Mouse (Mus musculus) stomach, embryonic 14.5 days (tissue): ENCODE results near the gene Teddm1b. TPM values are rescaled to one million over a fixed set of nuclear protein-coding genes. Genes with fewer than 3 reads are reported as not detected.

Experiments
- ATAC-seq: fragments of 200-750 bp; cut with Nextera tagmentation; 2 replicates; pipeline ENCODE4 v1.8.0; 2017; ENCODE audit warnings: low read depth, moderate TSS enrichment; ENCODE audit not compliant: insufficient number of reproducible peaks, insufficient read depth, low FRiP score
- H3K27ac ChIP-seq: fragments of 300-500 bp; sonication (generic); 2 replicates; pipeline ENCODE4 v1.5.1; 2014; ENCODE audit warnings: mild to moderate bottlenecking, low read length, moderate library complexity, mixed read lengths
- H3K27me3 ChIP-seq: fragments of 300-500 bp; sonication (generic); 2 replicates; pipeline ENCODE4 v1.6.1; 2014; ENCODE audit warnings: low read length, control low read depth, mixed read lengths; ENCODE audit not compliant: control insufficient read depth, insufficient read depth
- H3K36me3 ChIP-seq: fragments of 300-500 bp; sonication (generic); 2 replicates; pipeline ENCODE4 v1.6.1; 2014; ENCODE audit warnings: mild to moderate bottlenecking, control low read depth, low read length, moderate library complexity, mixed read lengths; ENCODE audit not compliant: control insufficient read depth, insufficient read depth
- H3K4me1 ChIP-seq: fragments of 300-500 bp; sonication (generic); 2 replicates; pipeline ENCODE4 v1.6.1; 2014; ENCODE audit warnings: low read length, control low read depth, mixed read lengths; ENCODE audit not compliant: control insufficient read depth, insufficient read depth
- H3K4me2 ChIP-seq: fragments of 300-500 bp; sonication (generic); replicated peaks from 2 replicates; pipeline ENCODE4 v1.6.1; 2014; ENCODE audit warnings: low read depth, low read length, control low read depth
- H3K4me3 ChIP-seq: fragments of 300-500 bp; sonication (generic); 2 replicates; pipeline ENCODE4 v1.5.1; 2014; ENCODE audit warnings: low read depth, low read length, control low read depth
- H3K9ac ChIP-seq: fragments of 300-500 bp; sonication (generic); replicated peaks from 2 replicates; pipeline ENCODE4 v1.6.1; 2014; ENCODE audit warnings: low read depth, mild to moderate bottlenecking, control low read depth, low read length, moderate library complexity, mixed read lengths
- H3K9me3 ChIP-seq: fragments of 300-500 bp; sonication (generic); 2 replicates; pipeline ENCODE4 v1.6.1; 2016; ENCODE audit warnings: low read depth, low read length, control low read depth; ENCODE audit not compliant: control insufficient read depth
- WGBS: fragments of 180-500 bp; shearing (Covaris S2); extraction: QIAGEN DNeasy Blood & Tissue Kit; methylation state at CpG from one replicate; pipeline ENCODE4 v1.1.7; 2014; 5-methylcytosine and 5-hydroxymethylcytosine counted together
- polyA plus RNA-seq: library from polyadenylated mRNA; unstranded; fragments of >200 nt; fragmentation: Nextera tagmentation; extraction: Ambion mirVana; gene quantifications from 2 replicates; pipeline ENCODE4 v1.2.1, GENCODE M21; 2014

Teddm1b gene
- polyA plus RNA-seq, 1 experiment from 2014 or later: 0.41 TPM

- peak overlapping the region; percentile 70 for H3K4me2 ChIP-seq
- 0 out of 2 replicates have a peak, but pooled peaks cover 5% of the 10 kb centered on the region for H3K4me1 ChIP-seq
- peak overlapping the region; percentile 96 for H3K27ac ChIP-seq
- H3K9me3 ChIP-seq: no peaks in the 10 kb centered on the region
- H3K27me3 ChIP-seq: no peaks in the 10 kb centered on the region
- peaks cover 7% of the 10 kb centered on the region; the same call in 1 of the 2 replicates for H3K36me3 ChIP-seq
- ATAC-seq: peak; percentile 51
- peak overlapping the region; percentile 47; the same call in 1 of the 2 replicates for H3K9ac ChIP-seq
- WGBS: 16% methylated on average over 22 of the region's 22 CpGs
- peak overlapping the region; percentile 83 for H3K4me3 ChIP-seq
These were observed 25.0 kb downstream of the Teddm1b start for GRCm38 (mm10) chr1:153898989-153899730.

GRCm38 (mm10) chr1:153899731-153900380 lies 25.7 kb downstream of the Teddm1b start, which contains the start of the genes Glul and Teddm2:
Glul (plus strand) TSS chr1:153899944.
Teddm2 (minus strand) TSS chr1:153900228.
- Histone ChIP-seq H3K4me1 (0 out of 2 replicates have a peak, but pooled peaks cover 2% of the 10 kb centered on the region), H3K4me2 (peak within 1 kb of the TSS; percentile 70), H3K9me3 (no peaks in the 10 kb centered on the region), H3K4me3 (peak within 1 kb of the TSS; percentile 83), H3K9ac (peak within 1 kb of the TSS; percentile 83), H3K36me3 (peaks cover 14% of the 10 kb centered on the region; the same call in 1 of the 2 replicates), H3K27ac (peak within 1 kb of the TSS; percentile 96), H3K27me3 (no peaks in the 10 kb centered on the region)
- WGBS: under 1% methylated on average over 51 of the region's 51 CpGs
- ATAC-seq: peak; percentile 97

DNA sequence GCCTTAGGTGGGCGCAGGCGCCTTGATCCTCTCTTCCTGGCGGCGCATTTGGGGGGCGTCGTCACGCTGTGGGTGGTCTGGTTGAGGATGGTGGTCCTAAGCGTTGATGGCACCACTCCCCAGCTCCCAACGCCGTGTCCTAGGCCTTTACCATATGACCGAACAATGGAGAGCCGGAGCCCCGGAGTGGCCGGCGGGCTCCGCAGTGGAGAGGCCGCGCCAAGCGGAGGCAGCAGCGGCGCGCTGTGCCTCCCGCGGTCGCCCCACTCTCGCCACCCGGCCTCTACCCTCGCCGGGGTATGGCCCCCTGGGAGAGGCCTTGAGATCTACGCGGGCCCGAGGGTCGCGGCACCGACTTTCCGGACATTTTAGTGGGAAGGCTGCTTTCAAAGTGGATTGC lies 26.2 kb downstream of the Teddm1b start:
- 1% methylated on average over 35 of the region's 36 CpGs for WGBS
- Histone ChIP-seq H3K27me3 (no peaks in the 10 kb centered on the region), H3K4me2 (peak overlapping the region; percentile 70), H3K27ac (peak overlapping the region; percentile 96), H3K4me3 (peak overlapping the region; percentile 83), H3K9me3 (no peaks in the 10 kb centered on the region), H3K36me3 (peaks cover 19% of the 10 kb centered on the region; the same call in 1 of the 2 replicates), H3K9ac (peak overlapping the region; percentile 83), H3K4me1 (no peaks in the 10 kb centered on the region)
- peak; percentile 7; the same call in 1 of the 2 replicates for ATAC-seq

DNA sequence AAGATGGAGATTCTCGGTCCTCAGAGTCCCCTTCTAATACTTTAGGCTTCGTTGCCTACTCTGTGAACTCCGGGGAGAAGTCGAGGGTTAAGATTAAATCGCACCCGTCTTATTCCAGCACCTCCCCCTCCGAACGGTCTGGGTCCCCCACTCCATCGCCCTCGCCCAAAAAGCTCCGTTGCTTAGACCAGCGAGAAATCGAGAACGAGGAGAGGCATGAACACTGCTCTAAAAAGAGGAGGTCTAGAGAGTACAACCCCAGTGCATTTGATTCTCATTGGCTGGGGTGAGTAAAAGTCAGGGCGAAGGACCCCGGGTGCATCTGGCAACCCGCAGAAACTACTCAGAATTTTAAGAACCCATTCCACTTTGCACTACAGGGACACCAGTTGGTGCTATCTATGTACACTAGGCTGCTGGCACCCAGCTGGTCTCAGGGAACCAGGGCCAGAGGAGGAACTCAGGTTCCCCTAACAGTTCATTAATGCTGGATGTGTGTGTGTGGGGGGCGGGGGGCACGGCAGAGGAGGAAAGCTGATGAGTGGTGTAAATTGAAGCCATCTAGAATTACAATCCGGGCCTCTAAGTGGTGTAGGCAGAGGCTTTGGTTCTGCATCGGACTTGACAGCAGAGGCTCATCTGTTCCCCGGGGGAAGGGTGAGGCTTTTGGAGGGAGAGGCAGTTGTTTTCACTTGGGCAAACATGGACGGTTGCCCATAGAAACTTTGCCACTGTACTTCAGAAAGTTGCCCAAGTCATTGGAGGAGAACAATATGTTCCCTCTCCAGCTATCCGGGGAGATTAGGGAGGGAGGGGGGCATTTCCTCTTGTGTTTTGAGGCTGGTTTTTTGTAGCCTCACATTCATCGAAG lies 26.9 kb downstream of the Teddm1b start:
- 2% methylated on average over 25 of the region's 25 CpGs for WGBS
- Histone ChIP-seq H3K9ac (peak overlapping the region; percentile 83), H3K4me1 (no peaks in the 10 kb centered on the region), H3K4me2 (peak overlapping the region; percentile 70), H3K36me3 (peaks cover 23% of the 10 kb centered on the region; the same call in 1 of the 2 replicates), H3K27ac (peak overlapping the region; percentile 96), H3K27me3 (no peaks in the 10 kb centered on the region), H3K9me3 (no peaks in the 10 kb centered on the region), H3K4me3 (peak overlapping the region; percentile 83)
- no peak for ATAC-seq

DNA sequence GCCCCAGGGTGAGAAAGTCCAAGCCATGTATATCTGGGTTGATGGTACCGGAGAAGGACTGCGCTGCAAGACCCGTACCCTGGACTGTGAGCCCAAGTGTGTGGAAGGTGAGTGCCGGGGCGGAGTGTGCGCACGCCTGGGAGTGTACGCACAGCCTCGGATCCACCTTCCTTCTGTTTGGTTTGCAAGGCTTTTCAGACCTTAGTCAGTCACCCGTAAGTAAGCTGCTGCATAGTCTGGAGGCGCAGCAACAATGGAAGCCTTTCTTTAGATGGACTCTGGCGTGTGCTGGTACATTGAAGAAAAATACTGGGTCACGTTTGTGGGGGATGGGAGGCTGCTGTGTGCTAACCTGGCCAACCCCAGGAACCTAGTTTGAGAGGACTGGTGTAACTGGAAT lies 28.9 kb downstream of the Teddm1b start:
- 73% methylated on average over 13 of the region's 13 CpGs for WGBS
- ATAC-seq: no peak
- Histone ChIP-seq H3K9ac (no peak overlapping the region), H3K4me3 (no peak overlapping the region), H3K36me3 (peaks cover 42% of the 10 kb centered on the region), H3K4me1 (no peaks in the 10 kb centered on the region), H3K27ac (no peak overlapping the region), H3K9me3 (no peaks in the 10 kb centered on the region), H3K4me2 (no peak overlapping the region), H3K27me3 (no peaks in the 10 kb centered on the region)

DNA sequence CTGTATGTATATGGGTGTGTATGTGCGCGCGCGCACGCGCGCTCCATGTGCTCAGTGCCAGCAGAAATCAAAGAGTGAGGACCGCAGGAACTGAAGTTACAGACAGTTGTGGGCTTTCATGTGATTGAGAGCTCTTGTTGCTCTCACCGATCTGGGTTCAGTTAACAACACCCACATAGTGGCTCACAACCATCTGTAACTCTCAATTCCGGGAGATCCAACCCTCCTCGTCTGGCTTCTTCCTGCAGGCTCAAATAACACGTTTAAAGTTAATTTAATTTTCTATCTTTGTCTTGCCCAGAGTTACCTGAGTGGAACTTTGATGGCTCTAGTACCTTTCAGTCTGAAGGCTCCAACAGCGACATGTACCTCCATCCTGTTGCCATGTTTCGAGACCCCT lies 30.1 kb downstream of the Teddm1b start:
- H3K4me1 ChIP-seq: no peaks in the 10 kb centered on the region
- H3K9me3 ChIP-seq: no peaks in the 10 kb centered on the region
- no peak for ATAC-seq
- no peak overlapping the region for H3K9ac ChIP-seq
- no peaks in the 10 kb centered on the region for H3K27me3 ChIP-seq
- WGBS: 95% methylated on average over 14 of the region's 14 CpGs
- no peak overlapping the region for H3K4me3 ChIP-seq
- H3K27ac ChIP-seq: no peak overlapping the region
- H3K4me2 ChIP-seq: no peak overlapping the region
- H3K36me3 ChIP-seq: peaks cover 48% of the 10 kb centered on the region

DNA sequence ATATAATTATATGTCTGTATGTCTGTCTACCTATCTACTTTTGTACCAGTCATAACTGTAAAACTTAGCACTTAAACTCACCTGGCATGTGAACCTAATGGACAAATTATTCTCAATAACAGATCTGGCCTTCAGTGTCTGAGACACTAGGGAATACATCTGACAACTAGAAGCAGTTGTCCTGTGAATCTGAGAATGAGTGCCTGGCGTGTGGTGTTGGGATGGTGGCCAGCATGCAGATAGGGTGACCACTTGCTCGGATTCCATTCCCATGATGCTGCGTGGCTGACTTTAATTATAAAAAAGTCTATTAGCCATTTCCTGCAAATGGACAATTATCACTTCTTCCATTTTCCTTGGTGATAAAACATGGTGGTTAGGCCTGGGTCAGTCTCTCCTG lies 31.7 kb downstream of the Teddm1b start:
- WGBS: 88% methylated on average over 3 of the region's 3 CpGs
- no peaks in the 10 kb centered on the region for H3K27me3 ChIP-seq
- no peak overlapping the region for H3K9ac ChIP-seq
- ATAC-seq: no peak
- H3K4me2 ChIP-seq: no peak overlapping the region
- H3K36me3 ChIP-seq: peaks cover 55% of the 10 kb centered on the region
- no peaks in the 10 kb centered on the region for H3K9me3 ChIP-seq
- no peak overlapping the region for H3K4me3 ChIP-seq
- no peak overlapping the region for H3K27ac ChIP-seq
- H3K4me1 ChIP-seq: no peaks in the 10 kb centered on the region

DNA sequence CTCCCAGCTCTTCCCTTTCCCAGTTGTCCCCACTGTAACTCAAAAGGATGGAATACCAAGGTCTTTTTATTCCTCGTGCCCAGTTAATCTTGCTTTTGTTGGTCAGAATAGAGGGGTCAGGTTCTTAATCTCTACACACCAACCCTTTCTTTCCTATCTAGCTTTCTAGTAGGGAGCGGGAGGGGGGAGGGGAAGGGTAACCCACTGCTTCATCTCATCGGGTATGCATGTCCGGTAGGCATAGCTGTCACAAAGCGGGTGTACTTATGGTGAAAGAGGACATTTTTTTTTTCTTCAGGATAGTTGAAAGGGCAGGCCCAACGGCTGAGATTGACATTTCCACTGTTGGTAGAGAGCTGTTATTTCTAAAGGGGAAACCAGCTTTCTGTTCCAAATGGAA lies 34.1 kb downstream of the Teddm1b start:
- H3K4me3 ChIP-seq: no peak overlapping the region
- H3K36me3 ChIP-seq: peaks cover 55% of the 10 kb centered on the region
- 90% methylated on average over 6 of the region's 6 CpGs for WGBS
- H3K27me3 ChIP-seq: no peaks in the 10 kb centered on the region
- no peak overlapping the region for H3K4me2 ChIP-seq
- H3K27ac ChIP-seq: no peak overlapping the region
- no peaks in the 10 kb centered on the region for H3K4me1 ChIP-seq
- no peak overlapping the region for H3K9ac ChIP-seq
- no peak for ATAC-seq
- H3K9me3 ChIP-seq: no peaks in the 10 kb centered on the region
